Mouse (Mus musculus) ovary, postnatal 14 days (tissue): Measurements from ENCODE around the gene Rbm19.

Experiments used
- DNase-seq: peaks from one replicate; pipeline ENCODE4 v3.0.0; 2022; ENCODE audit warnings: low spot score

Rbm19 gene

GRCm38 (mm10) chr5:120204316-120204715 is 88.1 kb downstream of the Rbm19 start:
- no peak for DNase-seq

DNA sequence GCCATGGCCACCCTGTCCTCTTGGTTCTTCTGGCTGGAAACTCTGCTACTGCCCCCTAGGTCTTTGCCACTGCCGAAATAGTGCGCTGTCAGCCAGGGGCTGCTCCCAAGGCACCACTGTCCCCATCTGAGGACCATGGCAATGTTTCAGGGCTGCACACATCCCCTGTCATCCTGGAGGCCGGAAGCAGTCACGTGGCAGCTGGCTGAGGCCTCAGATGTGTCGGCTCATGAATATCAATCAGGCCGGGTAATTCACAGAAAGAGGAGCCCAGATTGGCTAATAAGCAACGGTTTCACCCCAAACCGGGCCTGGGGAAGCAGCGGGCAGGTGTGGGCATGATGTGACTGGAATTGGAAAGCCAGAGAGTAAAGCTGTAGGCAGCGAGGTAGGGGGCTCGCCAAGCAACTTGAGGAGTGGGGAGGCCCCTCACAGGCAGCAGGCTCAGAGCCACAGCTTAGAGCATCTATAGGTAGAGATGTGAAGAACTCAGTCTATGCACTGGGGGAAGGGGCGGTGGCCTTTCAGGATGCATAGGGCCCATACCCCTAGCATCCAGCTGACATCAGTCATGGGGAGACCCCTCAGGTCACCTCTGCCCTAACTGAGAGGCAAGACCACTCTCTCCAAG is 90.2 kb downstream of the Rbm19 start:
- no peak for DNase-seq

- no peak for DNase-seq
Measured at GRCm38 (mm10) chr5:120207492-120207891, 91.2 kb downstream of the Rbm19 start.

DNA sequence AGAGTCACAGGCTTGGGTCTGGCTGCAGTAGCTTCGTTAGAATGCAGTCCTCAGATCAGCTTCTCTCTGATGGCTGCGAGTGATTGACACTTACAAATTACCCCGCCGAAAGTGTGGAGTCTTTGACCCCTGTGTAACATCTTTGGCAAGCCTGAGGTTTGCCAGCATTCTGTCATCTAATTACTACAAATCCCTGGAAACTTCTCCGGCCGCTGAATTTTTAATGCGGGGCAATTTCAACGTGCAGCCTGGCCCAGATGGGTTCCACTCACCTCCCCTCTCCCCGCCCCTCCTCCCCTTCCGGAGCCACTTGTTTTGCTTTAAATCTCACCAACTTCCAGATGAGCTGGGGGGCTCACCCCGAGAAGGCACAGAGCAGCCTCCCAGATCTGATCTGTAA is 94.4 kb downstream of the Rbm19 start:
- no peak for DNase-seq

- no peak for DNase-seq
Measured at GRCm38 (mm10) chr5:120211182-120211581, 94.9 kb downstream of the Rbm19 start.

- no peak for DNase-seq
Measured at GRCm38 (mm10) chr5:120214511-120214910, 98.2 kb downstream of the Rbm19 start.

GRCm38 (mm10) chr5:120221216-120221615 is 105.0 kb downstream of the Rbm19 start:
- DNase-seq, result no peak

DNA sequence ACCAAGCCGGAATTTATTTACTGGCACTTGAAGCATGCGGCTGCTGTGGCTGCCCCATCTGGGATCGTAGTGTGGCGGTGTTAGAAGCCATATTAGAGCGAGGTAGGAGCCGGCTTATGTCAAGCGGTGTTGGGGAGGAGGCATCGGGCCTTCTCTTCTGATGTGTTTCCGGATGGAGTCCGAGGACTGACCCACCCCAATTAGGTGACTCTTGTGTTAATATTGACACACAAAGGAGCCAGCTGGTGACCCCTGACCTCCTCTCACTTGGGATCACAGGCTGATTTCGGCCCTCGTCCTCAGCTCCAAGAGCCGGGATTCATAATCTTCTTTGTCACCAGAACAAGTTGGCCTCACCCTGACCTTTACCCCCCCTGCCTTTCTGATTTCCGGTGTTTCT is 109.1 kb downstream of the Rbm19 start:
- no peak for DNase-seq

- DNase-seq, result no peak
Measured at GRCm38 (mm10) chr5:120228613-120229409, 112.5 kb downstream of the Rbm19 start.

GRCm38 (mm10) chr5:120231435-120232147 is 115.3 kb downstream of the Rbm19 start:
- DNase-seq, result no peak

DNA sequence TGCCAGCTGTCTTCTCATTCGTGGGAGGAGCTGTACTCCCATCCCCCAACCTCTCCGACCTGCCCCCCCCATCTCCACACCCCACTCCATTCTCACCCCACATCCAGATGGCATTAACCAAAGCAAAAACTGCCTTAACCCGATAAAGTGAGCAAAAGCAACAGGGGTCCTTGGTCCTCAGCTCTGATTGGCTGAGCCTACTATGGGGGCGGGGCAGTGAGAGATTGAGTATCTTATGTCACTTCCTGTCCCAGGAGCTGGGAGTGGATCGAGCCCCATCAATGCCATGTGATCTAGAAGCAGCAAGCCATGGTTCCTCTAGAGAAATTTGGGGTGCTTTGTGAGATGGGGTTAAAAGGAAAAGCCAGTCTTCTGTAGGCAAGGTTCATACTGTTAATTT is 118.9 kb downstream of the Rbm19 start:
- no peak for DNase-seq

DNA sequence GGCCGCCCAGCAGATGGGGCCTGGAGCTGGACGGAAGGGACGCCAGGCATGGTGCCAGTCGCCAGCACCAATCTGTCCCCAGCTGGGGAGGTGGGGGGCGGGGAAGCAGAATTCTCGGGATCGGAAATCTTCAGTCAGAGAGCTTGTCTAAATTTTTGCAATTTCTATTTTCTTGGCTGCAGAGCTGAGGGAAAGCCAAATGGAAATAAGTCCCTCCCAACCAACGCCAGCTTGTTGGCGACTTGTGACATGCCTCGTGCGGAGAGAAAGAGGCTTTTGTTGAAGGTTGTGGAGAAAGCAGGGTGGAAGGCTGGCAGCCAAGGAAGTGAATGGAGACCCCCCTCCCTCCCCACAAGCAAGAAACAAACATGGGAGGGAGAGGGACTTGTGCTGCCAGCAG is 119.3 kb downstream of the Rbm19 start:
- no peak for DNase-seq

- DNase-seq, result no peak
Measured at GRCm38 (mm10) chr5:120240071-120240470, 123.8 kb downstream of the Rbm19 start.

DNA sequence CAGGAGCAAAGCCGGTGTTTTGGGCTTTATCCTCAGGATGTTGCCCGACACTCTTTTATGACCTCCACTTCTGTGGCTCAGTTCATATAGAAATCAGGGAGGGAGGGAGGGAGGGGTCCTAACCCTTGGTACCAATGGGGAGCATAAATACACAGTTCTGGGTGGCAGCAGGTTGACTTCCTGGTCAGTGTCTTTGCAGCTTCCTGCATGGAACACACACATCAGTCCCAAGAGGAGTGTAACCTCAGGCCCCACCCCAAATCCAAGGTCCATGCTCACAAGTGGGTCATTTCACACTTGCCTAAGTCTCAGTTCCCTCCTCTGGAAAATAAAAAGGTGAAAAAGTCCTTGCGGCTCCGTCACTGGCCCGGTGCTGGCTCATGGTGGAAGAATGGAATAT is 129.1 kb downstream of the Rbm19 start:
- DNase-seq, result no peak
